Mouse (Mus musculus): ENCODE data around the gene Plekha4. TPM values are rescaled to one million over a fixed set of nuclear protein-coding genes. Genes with fewer than 3 reads are reported as not detected.

Plekha4 gene
- polyA plus RNA-seq (2014; fragmentation: Illumina TruSeq; extraction: RNeasy Lipid Tissue Mini Kit (QIAGEN cat#74804); ENCODE audit: low read depth, low replicate concordance), result 0.25 TPM

GRCm38 (mm10) chr7:45525809-45526473, at the start of gene Plekha4, which contains the start of gene Ppp1r15a:
Gene Plekha4 (plus strand): TSS chr7:45526330.
Gene Ppp1r15a (minus strand): TSS chr7:45526268.

GRCm38 (mm10) chr7:45481374-45481927, 44.7 kb upstream of the Plekha4 start, which contains the start of gene Tulp2:
Gene Tulp2 (plus strand): TSS chr7:45481877.

GRCm38 (mm10) chr7:45486761-45487415, 39.2 kb upstream of the Plekha4 start, which contains the start of gene Gm45808:
Gene Gm45808 (minus strand): TSS chr7:45486811.

DNA sequence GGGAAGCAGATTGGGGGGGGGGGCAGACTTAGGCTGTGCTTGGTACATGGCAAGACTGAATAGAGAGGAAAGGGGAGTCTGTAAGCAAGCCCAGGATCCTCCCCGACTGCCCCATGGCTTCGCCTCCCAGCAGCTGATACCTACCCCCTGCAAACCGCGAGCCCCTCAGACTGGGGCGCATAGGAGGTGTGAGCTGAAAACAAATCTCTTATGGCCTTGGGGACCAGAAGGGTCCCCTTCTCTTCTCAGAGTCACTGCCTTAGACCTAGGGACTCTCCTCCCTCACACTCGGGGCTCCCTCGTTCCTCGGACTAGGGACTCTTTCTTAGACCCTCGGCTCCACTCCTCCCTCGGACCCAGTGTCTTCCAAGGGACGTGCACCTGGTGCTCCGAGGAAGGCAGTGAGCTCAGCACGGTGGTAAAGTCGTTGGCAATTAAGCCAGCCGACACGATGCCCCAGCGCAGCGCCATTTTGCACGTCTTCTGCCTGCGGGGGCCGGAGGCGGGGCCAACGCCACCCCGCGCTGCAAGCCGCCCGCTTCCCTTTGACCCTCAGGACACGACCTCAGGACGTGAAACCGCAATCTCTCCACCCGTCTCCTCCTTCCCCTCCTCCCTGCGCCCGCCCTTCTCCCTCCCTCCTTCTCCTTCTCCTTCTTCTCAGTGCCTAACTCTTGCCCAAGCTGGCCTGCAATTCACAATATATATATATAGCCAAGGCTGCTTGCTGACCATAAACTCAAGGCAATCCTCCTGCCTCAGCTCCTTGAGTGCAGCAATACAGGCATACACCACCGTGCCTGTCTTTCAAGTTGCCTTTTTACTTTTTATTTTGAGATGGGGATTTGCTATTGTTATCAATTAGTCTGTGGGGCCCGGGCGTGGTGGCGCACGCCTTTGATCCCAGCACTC, 37.6 kb upstream of the Plekha4 start, which contains the start of gene Dhdh:
Dhdh (minus strand) TSS at position 513 of the 912 bp plus-strand sequence.

DNA sequence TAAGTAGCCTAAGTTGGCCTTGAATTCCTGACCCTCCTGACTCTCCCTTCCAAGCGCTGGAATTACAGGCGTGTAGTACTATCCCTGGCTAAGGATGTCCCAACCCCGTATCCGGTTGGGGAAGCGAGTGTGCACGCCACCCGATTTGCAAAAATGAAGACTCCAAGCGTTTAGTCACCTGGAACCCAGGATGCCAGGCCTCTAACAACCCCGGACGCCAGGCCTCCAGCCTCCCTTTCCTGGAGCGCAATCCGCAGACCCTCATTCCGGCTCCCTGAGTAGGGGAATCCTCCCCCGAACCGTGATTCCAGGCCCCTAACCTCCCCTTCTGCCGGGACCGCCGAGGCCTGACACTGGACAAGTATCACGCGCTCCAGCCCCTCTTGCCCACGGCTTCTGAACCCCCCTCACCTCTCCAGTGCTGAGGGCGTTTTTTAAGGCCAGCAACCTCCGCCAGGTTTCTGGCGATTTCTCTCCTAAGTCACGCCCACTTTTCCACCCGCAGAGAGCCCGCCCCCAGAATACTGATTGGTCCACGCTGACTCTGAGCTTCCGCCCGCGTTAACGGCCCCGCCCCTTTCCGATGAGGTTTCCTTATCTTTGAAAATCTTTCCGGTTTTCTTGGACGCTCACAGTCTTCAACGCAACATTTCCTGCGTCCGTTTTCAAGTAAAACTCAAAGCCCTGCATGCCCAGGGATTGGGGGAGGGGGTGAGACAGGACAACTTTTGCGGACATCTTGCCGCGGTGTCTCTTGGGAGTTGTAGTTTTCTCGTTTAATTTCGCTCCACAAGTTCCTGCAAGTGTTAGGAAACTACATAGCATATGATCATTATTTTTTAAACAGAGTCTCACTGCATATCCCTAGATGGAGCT, 16.0 kb upstream of the Plekha4 start, which contains the start of gene Nucb1:
Nucb1 (minus strand) TSS at position 495 of the 876 bp plus-strand sequence.

GRCm38 (mm10) chr7:45554744-45555143, 28.6 kb downstream of the Plekha4 start, which contains the start of gene Hsd17b14:
Gene Hsd17b14 (plus strand): TSS chr7:45554893.

GRCm38 (mm10) chr7:45570103-45570741, 44.1 kb downstream of the Plekha4 start, which contains the start of gene Bcat2:
Gene Bcat2 (plus strand): TSS chr7:45570153.

Other genes starting within 250 kb of the Plekha4 start
- gene Slc6a21, start 248.8 kb upstream of the Plekha4 start, polyA plus RNA-seq (2014; fragmentation: Illumina TruSeq; extraction: RNeasy Lipid Tissue Mini Kit (QIAGEN cat#74804); ENCODE audit: low read depth, low replicate concordance), result not detected
- 8.2 TPM for gene Trpm4, start 192.6 kb upstream of the Plekha4 start, polyA plus RNA-seq (2014; fragmentation: Illumina TruSeq; extraction: RNeasy Lipid Tissue Mini Kit (QIAGEN cat#74804); ENCODE audit: low read depth, low replicate concordance)
- 0.28 TPM for gene Hrc, start 191.0 kb upstream of the Plekha4 start, polyA plus RNA-seq (2014; fragmentation: Illumina TruSeq; extraction: RNeasy Lipid Tissue Mini Kit (QIAGEN cat#74804); ENCODE audit: low read depth, low replicate concordance)
- 0.41 TPM for gene Ppfia3, start 159.3 kb upstream of the Plekha4 start, polyA plus RNA-seq (2014; fragmentation: Illumina TruSeq; extraction: RNeasy Lipid Tissue Mini Kit (QIAGEN cat#74804); ENCODE audit: low read depth, low replicate concordance)
- not detected for gene Lin7b, start 155.7 kb upstream of the Plekha4 start, polyA plus RNA-seq (2014; fragmentation: Illumina TruSeq; extraction: RNeasy Lipid Tissue Mini Kit (QIAGEN cat#74804); ENCODE audit: low read depth, low replicate concordance)
- 119 TPM for gene Snrnp70, start 130.6 kb upstream of the Plekha4 start, polyA plus RNA-seq (2014; fragmentation: Illumina TruSeq; extraction: RNeasy Lipid Tissue Mini Kit (QIAGEN cat#74804); ENCODE audit: low read depth, low replicate concordance)
- not detected for gene Kcna7, start 120.7 kb upstream of the Plekha4 start, polyA plus RNA-seq (2014; fragmentation: Illumina TruSeq; extraction: RNeasy Lipid Tissue Mini Kit (QIAGEN cat#74804); ENCODE audit: low read depth, low replicate concordance)
- gene Ntf5, start 112.6 kb upstream of the Plekha4 start, polyA plus RNA-seq (2014; fragmentation: Illumina TruSeq; extraction: RNeasy Lipid Tissue Mini Kit (QIAGEN cat#74804); ENCODE audit: low read depth, low replicate concordance), result not detected
- not detected for gene Lhb, start 105.5 kb upstream of the Plekha4 start, polyA plus RNA-seq (2014; fragmentation: Illumina TruSeq; extraction: RNeasy Lipid Tissue Mini Kit (QIAGEN cat#74804); ENCODE audit: low read depth, low replicate concordance)
- 2.6 TPM for gene Gys1, start 91.5 kb upstream of the Plekha4 start, polyA plus RNA-seq (2014; fragmentation: Illumina TruSeq; extraction: RNeasy Lipid Tissue Mini Kit (QIAGEN cat#74804); ENCODE audit: low read depth, low replicate concordance)
- gene Ruvbl2, start 88.2 kb upstream of the Plekha4 start, polyA plus RNA-seq (2014; fragmentation: Illumina TruSeq; extraction: RNeasy Lipid Tissue Mini Kit (QIAGEN cat#74804); ENCODE audit: low read depth, low replicate concordance), result 0.63 TPM
- 3.0 TPM for gene Ftl1, start 66.4 kb upstream of the Plekha4 start, polyA plus RNA-seq (2014; fragmentation: Illumina TruSeq; extraction: RNeasy Lipid Tissue Mini Kit (QIAGEN cat#74804); ENCODE audit: low read depth, low replicate concordance)
- gene Bax, start 59.4 kb upstream of the Plekha4 start, polyA plus RNA-seq (2014; fragmentation: Illumina TruSeq; extraction: RNeasy Lipid Tissue Mini Kit (QIAGEN cat#74804); ENCODE audit: low read depth, low replicate concordance), result 1.4 TPM
- not detected for gene Tulp2, start 44.5 kb upstream of the Plekha4 start, polyA plus RNA-seq (2014; fragmentation: Illumina TruSeq; extraction: RNeasy Lipid Tissue Mini Kit (QIAGEN cat#74804); ENCODE audit: low read depth, low replicate concordance)
- not detected for gene Gm45808, start 39.5 kb upstream of the Plekha4 start, polyA plus RNA-seq (2014; fragmentation: Illumina TruSeq; extraction: RNeasy Lipid Tissue Mini Kit (QIAGEN cat#74804); ENCODE audit: low read depth, low replicate concordance)
- 3.8 TPM for gene Dhdh, start 37.5 kb upstream of the Plekha4 start, polyA plus RNA-seq (2014; fragmentation: Illumina TruSeq; extraction: RNeasy Lipid Tissue Mini Kit (QIAGEN cat#74804); ENCODE audit: low read depth, low replicate concordance)
- gene Nucb1, start 15.9 kb upstream of the Plekha4 start, polyA plus RNA-seq (2014; fragmentation: Illumina TruSeq; extraction: RNeasy Lipid Tissue Mini Kit (QIAGEN cat#74804); ENCODE audit: low read depth, low replicate concordance), result 82.6 TPM
- gene Ppp1r15a, start 62 bp upstream of the Plekha4 start, polyA plus RNA-seq (2014; fragmentation: Illumina TruSeq; extraction: RNeasy Lipid Tissue Mini Kit (QIAGEN cat#74804); ENCODE audit: low read depth, low replicate concordance), result 1.0 TPM
- gene Hsd17b14, start 28.6 kb downstream of the Plekha4 start, polyA plus RNA-seq (2014; fragmentation: Illumina TruSeq; extraction: RNeasy Lipid Tissue Mini Kit (QIAGEN cat#74804); ENCODE audit: low read depth, low replicate concordance), result not detected
- 2.6 TPM for gene Bcat2, start 43.8 kb downstream of the Plekha4 start, polyA plus RNA-seq (2014; fragmentation: Illumina TruSeq; extraction: RNeasy Lipid Tissue Mini Kit (QIAGEN cat#74804); ENCODE audit: low read depth, low replicate concordance)
- not detected for gene Fgf21, start 89.2 kb downstream of the Plekha4 start, polyA plus RNA-seq (2014; fragmentation: Illumina TruSeq; extraction: RNeasy Lipid Tissue Mini Kit (QIAGEN cat#74804); ENCODE audit: low read depth, low replicate concordance)
- 0.38 TPM for gene Fut1, start 91.0 kb downstream of the Plekha4 start, polyA plus RNA-seq (2014; fragmentation: Illumina TruSeq; extraction: RNeasy Lipid Tissue Mini Kit (QIAGEN cat#74804); ENCODE audit: low read depth, low replicate concordance)
- gene Izumo1, start 95.5 kb downstream of the Plekha4 start, polyA plus RNA-seq (2014; fragmentation: Illumina TruSeq; extraction: RNeasy Lipid Tissue Mini Kit (QIAGEN cat#74804); ENCODE audit: low read depth, low replicate concordance), result not detected
- gene Rasip1, start 101.2 kb downstream of the Plekha4 start, polyA plus RNA-seq (2014; fragmentation: Illumina TruSeq; extraction: RNeasy Lipid Tissue Mini Kit (QIAGEN cat#74804); ENCODE audit: low read depth, low replicate concordance), result not detected
- gene Mamstr, start 113.6 kb downstream of the Plekha4 start, polyA plus RNA-seq (2014; fragmentation: Illumina TruSeq; extraction: RNeasy Lipid Tissue Mini Kit (QIAGEN cat#74804); ENCODE audit: low read depth, low replicate concordance), result 0.19 TPM
- gene Fut2, start 140.1 kb downstream of the Plekha4 start, polyA plus RNA-seq (2014; fragmentation: Illumina TruSeq; extraction: RNeasy Lipid Tissue Mini Kit (QIAGEN cat#74804); ENCODE audit: low read depth, low replicate concordance), result 61.8 TPM
- not detected for gene Ntn5, start 157.7 kb downstream of the Plekha4 start, polyA plus RNA-seq (2014; fragmentation: Illumina TruSeq; extraction: RNeasy Lipid Tissue Mini Kit (QIAGEN cat#74804); ENCODE audit: low read depth, low replicate concordance)
- not detected for gene Sec1, start 168.1 kb downstream of the Plekha4 start, polyA plus RNA-seq (2014; fragmentation: Illumina TruSeq; extraction: RNeasy Lipid Tissue Mini Kit (QIAGEN cat#74804); ENCODE audit: low read depth, low replicate concordance)
- gene Car11, start 173.5 kb downstream of the Plekha4 start, polyA plus RNA-seq (2014; fragmentation: Illumina TruSeq; extraction: RNeasy Lipid Tissue Mini Kit (QIAGEN cat#74804); ENCODE audit: low read depth, low replicate concordance), result not detected
- gene Dbp, start 178.8 kb downstream of the Plekha4 start, polyA plus RNA-seq (2014; fragmentation: Illumina TruSeq; extraction: RNeasy Lipid Tissue Mini Kit (QIAGEN cat#74804); ENCODE audit: low read depth, low replicate concordance), result 2.9 TPM
- 2.1 TPM for gene Rpl18, start 189.1 kb downstream of the Plekha4 start, polyA plus RNA-seq (2014; fragmentation: Illumina TruSeq; extraction: RNeasy Lipid Tissue Mini Kit (QIAGEN cat#74804); ENCODE audit: low read depth, low replicate concordance)
- gene Sphk2, start 191.7 kb downstream of the Plekha4 start, polyA plus RNA-seq (2014; fragmentation: Illumina TruSeq; extraction: RNeasy Lipid Tissue Mini Kit (QIAGEN cat#74804); ENCODE audit: low read depth, low replicate concordance), result 0.66 TPM
- 55.9 TPM for gene Fam83e, start 194.9 kb downstream of the Plekha4 start, polyA plus RNA-seq (2014; fragmentation: Illumina TruSeq; extraction: RNeasy Lipid Tissue Mini Kit (QIAGEN cat#74804); ENCODE audit: low read depth, low replicate concordance)
- gene Spaca4, start 199.5 kb downstream of the Plekha4 start, polyA plus RNA-seq (2014; fragmentation: Illumina TruSeq; extraction: RNeasy Lipid Tissue Mini Kit (QIAGEN cat#74804); ENCODE audit: low read depth, low replicate concordance), result not detected